Mouse (Mus musculus) E14TG2a.4 (cell line): ENCODE data around the gene Ms4a12.

Experiments used
- H3K27me3 ChIP-seq: 2 replicates; pipeline ENCODE4 v1.6.1; 2014; ENCODE audit warnings: low read length, control low read depth; ENCODE audit not compliant: insufficient read depth
- H3K36me3 ChIP-seq: 2 replicates; pipeline ENCODE4 v1.6.1; 2014; ENCODE audit warnings: low read length, control low read depth; ENCODE audit not compliant: insufficient read depth
- H3K4me1 ChIP-seq: replicated peaks from 2 replicates; pipeline ENCODE4 v1.6.1; 2014; ENCODE audit warnings: low read depth, low read length, control low read depth
- H3K4me3 ChIP-seq: replicated peaks from 2 replicates; pipeline ENCODE4 v1.5.1; 2014; ENCODE audit warnings: mild to moderate bottlenecking, low read length
- H3K9me3 ChIP-seq: 2 replicates; pipeline ENCODE4 v1.6.1; 2014; ENCODE audit warnings: low read length, control low read depth
- CTCF ChIP-seq: conservative IDR thresholded peaks from 2 replicates; pipeline ENCODE4 v1.5.1; 2014; ENCODE audit warnings: low read length
- NANOG ChIP-seq: IDR thresholded peaks from 2 replicates; pipeline ENCODE4 v1.6.1; 2014; ENCODE audit warnings: borderline replicate concordance, low read length, mixed read lengths
- POU5F1 ChIP-seq: IDR thresholded peaks from 2 replicates; pipeline ENCODE4 v1.6.1; 2014; ENCODE audit warnings: low read length, borderline replicate concordance

The Ms4a12 gene

DNA sequence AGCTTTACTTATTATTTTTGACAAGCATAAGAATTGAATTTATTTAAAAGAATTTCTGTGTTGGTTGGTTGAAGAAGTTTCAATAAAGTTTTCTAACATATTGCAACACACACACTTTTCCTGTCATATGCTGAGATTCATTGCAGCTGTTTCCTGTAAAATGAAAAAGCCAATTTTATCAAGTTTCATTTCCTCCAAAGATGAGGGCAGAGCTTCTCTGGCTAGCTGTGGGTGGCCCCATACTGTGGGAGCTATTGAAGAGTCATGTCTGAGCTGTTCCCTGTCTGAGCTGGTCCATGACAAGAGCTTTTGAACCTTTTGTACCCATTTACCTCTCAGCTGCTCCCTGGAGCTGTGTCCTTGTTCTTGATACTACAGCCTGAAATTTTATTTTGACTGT is 12.0 kb upstream of the Ms4a12 start:
- no peaks in the 10 kb centered on the region for H3K27me3 ChIP-seq

DNA sequence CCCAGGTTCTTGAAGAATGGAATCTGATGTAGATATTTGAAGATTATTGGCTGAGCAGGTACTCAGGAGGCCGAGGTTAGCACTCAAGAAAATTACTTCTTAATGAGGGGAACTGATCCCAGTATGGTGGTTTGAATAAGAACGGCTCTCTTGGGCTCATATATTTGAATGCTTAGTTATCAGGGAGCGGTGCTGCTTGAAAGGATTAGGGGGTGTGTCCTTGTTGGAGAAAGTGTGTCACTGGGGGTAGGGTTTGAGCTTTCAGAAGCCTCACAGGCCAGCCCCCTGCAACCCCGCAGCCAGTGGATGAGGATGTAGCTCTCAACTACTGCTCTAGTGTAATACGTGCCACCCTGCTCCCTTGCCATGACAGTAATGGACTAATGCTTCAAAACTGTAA is 10.3 kb upstream of the Ms4a12 start:
- TF ChIP-seq CTCF: no peak
- TF ChIP-seq POU5F1: no peak
- TF ChIP-seq NANOG: no peak
- 0 out of 2 replicates have a peak, but pooled peaks cover 7% of the 10 kb centered on the region for H3K4me1 ChIP-seq
- no peaks in the 10 kb centered on the region for H3K36me3 ChIP-seq
- no peak overlapping the region for H3K4me3 ChIP-seq
- H3K27me3 ChIP-seq: no peaks in the 10 kb centered on the region
- H3K9me3 ChIP-seq: no peaks in the 10 kb centered on the region

More for the DNA sequence above, 12.0 kb upstream of the Ms4a12 start:
- Histone ChIP-seq H3K9me3 (no peaks in the 10 kb centered on the region), H3K36me3 (no peaks in the 10 kb centered on the region), H3K4me3 (no peak overlapping the region), H3K4me1 (0 out of 2 replicates have a peak, but pooled peaks cover 7% of the 10 kb centered on the region)
- TF ChIP-seq NANOG: no peak
- no peak for TF ChIP-seq CTCF
- no peak for TF ChIP-seq POU5F1

DNA sequence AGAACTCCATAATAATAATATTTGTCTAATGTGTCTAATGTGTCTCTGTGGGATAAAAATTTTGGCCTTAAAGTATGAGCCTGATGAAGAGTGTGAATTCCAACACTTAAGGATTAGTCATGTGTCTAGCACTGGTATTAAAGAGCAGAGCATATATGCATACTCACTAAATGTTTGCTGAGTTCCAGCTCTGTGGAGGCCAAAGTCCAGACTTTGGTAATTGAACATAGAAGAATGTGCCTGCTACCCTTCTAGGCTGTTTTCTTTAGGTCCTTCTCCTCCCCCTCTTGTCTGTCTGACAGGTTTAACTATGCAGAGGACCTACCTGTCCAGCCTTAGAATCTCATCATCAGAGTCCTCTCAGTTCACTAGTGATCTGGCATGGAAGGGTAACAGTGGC is 3.6 kb upstream of the Ms4a12 start:
- no peaks in the 10 kb centered on the region for H3K4me1 ChIP-seq
- TF ChIP-seq NANOG (no peak), POU5F1 (no peak), CTCF (no peak)
- H3K4me3 ChIP-seq: no peak overlapping the region
- no peaks in the 10 kb centered on the region for H3K27me3 ChIP-seq
- H3K36me3 ChIP-seq: no peaks in the 10 kb centered on the region
- H3K9me3 ChIP-seq: no peaks in the 10 kb centered on the region

DNA sequence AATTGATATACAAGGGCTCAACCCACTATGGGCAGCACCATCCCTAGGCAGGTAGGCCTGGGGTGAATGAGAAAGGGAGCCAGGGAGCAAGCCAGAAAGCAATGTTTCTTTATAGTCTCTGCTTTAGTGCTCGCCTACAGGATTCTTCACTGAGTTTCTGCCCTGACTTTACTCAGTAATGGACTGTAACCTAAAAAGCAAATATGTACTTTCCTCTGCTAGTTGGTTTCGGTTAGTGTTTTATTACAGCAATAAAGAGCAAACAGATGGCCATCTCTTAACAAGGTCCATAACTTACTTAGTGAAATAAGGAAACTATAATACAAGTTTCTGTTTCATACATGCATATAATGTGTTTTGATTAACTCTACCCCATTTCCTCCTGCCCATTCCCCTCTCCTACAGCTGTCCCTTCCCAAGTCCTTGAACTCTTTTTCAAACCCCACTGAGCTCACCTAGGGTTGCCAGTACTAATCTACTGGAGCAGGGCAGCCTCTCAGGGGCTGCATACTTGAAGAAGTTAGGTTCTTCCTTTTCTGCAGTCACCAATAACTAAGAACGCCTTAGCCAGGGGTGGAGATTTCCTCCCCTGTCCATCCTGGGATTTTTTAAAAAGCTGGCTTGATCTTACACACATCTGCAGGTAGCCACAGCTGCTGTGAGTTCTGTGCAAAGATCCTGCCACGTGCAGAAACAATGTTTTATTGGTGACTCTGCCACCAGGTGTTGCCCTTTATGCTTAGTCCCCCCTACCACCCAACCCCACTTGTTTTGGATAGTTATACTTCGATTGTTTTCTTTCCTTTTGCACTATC is 2.9 kb upstream of the Ms4a12 start:
- Histone ChIP-seq H3K36me3 (no peaks in the 10 kb centered on the region), H3K4me1 (no peaks in the 10 kb centered on the region), H3K27me3 (no peaks in the 10 kb centered on the region), H3K9me3 (no peaks in the 10 kb centered on the region), H3K4me3 (no peak overlapping the region)
- TF ChIP-seq NANOG: no peak
- no peak for TF ChIP-seq POU5F1
- no peak for TF ChIP-seq CTCF

DNA sequence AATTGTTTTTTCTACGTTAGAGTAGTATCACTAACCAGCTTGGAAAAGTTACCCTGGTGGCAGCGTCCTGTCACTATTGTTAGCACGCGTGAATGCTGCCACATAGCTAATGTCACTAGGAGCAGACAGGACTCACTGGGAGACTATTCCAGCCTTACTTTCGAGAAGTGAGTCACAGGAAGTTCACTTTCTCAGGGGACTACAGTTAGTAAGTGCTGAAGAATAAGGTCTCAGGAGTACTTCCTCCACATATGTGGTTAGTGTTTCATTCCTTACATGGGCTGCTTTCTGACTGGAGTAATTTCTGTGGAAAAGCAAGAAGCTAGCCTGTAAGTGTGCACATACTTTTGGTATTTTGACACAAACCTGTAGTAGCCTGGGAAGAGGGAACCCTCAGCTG is 2.0 kb upstream of the Ms4a12 start:
- H3K4me1 ChIP-seq: no peaks in the 10 kb centered on the region
- H3K27me3 ChIP-seq: no peaks in the 10 kb centered on the region
- no peaks in the 10 kb centered on the region for H3K36me3 ChIP-seq
- no peaks in the 10 kb centered on the region for H3K9me3 ChIP-seq
- TF ChIP-seq NANOG (no peak), POU5F1 (no peak)
- H3K4me3 ChIP-seq: no peak overlapping the region

DNA sequence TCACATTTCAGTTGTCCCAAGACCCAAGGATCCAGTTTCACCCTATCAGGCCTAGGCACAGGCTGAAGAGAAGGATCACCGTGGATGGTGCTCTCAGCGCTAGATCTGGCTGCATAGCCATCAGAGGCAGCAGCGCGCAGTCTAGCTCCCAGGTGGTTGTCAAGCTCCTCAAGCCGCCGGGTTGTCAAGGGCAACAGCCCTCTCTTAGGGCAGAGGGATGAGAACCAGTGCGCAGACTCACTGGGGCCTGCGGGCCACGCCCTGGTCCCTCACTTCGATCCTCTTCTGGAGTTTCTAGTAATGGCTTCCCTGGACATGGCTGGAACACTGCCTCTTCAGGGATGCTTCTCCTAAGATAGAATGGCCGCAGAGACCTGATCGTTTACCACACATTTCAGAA is 35.7 kb downstream of the Ms4a12 start, which contains the start of gene Ms4a13:
Ms4a13 (minus strand) TSS at position 192 of the 400 bp plus-strand sequence.
- no peaks in the 10 kb centered on the region for H3K9me3 ChIP-seq
- TF ChIP-seq NANOG (no peak), POU5F1 (no peak), CTCF (no peak)

DNA sequence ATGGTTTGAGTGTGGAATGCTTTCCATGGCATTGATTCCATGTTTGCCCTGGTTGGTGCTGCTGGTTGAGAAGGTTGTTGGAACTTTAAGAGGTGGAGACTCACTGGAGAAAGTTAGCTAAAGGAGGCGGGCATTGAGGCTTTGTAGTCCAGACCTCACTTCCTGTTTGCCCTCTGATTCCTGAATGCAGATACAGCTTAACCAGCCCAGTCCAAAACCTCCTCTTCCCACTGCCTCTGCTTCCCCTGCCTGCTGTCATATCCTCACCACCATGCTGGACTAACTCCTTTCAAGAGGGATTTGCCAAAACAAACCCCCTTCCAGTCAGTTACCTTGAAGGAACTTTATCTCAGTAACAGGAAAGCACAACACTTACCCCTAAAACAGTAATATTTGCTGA is 39.7 kb downstream of the Ms4a12 start:
- no peaks in the 10 kb centered on the region for H3K27me3 ChIP-seq
- TF ChIP-seq POU5F1 (no peak), CTCF (no peak), NANOG (no peak)
- H3K36me3 ChIP-seq: no peaks in the 10 kb centered on the region
- no peaks in the 10 kb centered on the region for H3K9me3 ChIP-seq
- H3K4me3 ChIP-seq: no peak overlapping the region
- peaks cover 12% of the 10 kb centered on the region for H3K4me1 ChIP-seq

More for the DNA sequence above, 35.7 kb downstream of the Ms4a12 start, which contains the start of gene Ms4a13:
- Histone ChIP-seq H3K4me1 (peaks cover 12% of the 10 kb centered on the region), H3K4me3 (no peak within 1 kb of the TSS), H3K27me3 (no peaks in the 10 kb centered on the region), H3K36me3 (no peaks in the 10 kb centered on the region)

DNA sequence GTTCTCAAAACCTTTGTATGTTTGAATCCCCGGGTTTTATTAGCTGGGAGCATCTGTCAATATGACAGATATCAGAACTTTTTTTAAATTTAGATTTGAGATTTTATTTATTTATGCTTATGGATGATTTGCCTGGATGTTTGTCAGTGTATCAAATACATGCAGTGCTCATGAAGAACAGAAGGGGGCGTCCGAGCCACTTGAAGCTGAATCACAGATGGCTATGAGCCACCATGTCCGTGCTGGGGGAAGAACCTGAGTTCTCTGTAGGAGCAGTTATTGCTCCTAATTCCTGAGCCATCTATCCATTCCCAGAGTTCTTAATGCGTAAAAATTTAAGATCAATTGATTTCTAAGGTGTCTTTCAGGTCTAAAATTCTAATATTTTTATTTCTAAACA is 48.1 kb downstream of the Ms4a12 start:
- no peaks in the 10 kb centered on the region for H3K36me3 ChIP-seq
- TF ChIP-seq POU5F1: no peak
- TF ChIP-seq CTCF: peak; percentile 67
- no peaks in the 10 kb centered on the region for H3K4me1 ChIP-seq

More for the DNA sequence above, 48.1 kb downstream of the Ms4a12 start:
- Histone ChIP-seq H3K27me3 (no peaks in the 10 kb centered on the region), H3K4me3 (no peak overlapping the region), H3K9me3 (no peaks in the 10 kb centered on the region)
